Mouse (Mus musculus): ENCODE results near the gene Gm45808. TPM values are rescaled to one million over a fixed set of nuclear protein-coding genes. Genes with fewer than 3 reads are reported as not detected.

Gene Gm45808
- polyA plus RNA-seq, 1 experiment from 2014 or later = not detected

DNA sequence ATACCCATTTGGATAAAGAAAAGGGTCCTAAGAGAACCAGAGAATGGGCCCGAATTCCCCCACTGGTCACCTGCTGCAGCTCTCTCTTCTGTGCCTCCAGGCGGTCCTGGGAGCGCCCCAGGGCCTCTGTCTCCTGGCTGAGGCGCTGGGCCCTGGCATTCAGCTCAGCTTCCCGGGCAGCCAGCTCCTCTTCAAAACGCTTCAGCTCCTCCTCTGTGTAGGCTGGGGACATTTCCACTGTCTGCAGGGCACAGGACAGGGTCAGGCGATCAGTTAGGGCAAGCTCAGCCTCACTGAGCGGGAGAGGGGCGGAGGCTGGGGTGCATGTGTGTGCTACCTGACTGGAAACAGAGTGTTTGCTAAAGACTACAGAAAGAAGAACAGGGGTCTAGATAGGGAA is 7.9 kb upstream of the Gm45808 start:
- 84% methylated on average over 9 of the region's 9 CpGs for WGBS
- H3K4me2 ChIP-seq (ENCODE audit: low read length) = no peak overlapping the region
- DNase-seq (ENCODE audit: low spot score) = no peak
- no peak for ATAC-seq (replicated peaks; ENCODE audit: low FRiP score, low read depth)
- H3K4me3 ChIP-seq (replicated peaks; ENCODE audit: low read depth, low read length) = no peak overlapping the region
- H3K4me1 ChIP-seq (replicated peaks; ENCODE audit: insufficient read depth, low read length) = no peaks in the 10 kb centered on the region; the same call in 1 of the 2 replicates
- peaks cover 58% of the 10 kb centered on the region for H3K36me3 ChIP-seq (ENCODE audit: insufficient read depth, low read length)
- no peak for TF ChIP-seq CTCF (IDR thresholded peaks at IDR 0.05; ENCODE audit: low read depth)
- H3K9me3 ChIP-seq (replicated peaks; ENCODE audit: low read length) = no peaks in the 10 kb centered on the region
- no peak overlapping the region for H3K9ac ChIP-seq (ENCODE audit: low read depth, low read length)
- no peak overlapping the region for H3K27ac ChIP-seq
- H3K27me3 ChIP-seq (ENCODE audit: insufficient read depth, low read length) = no peaks in the 10 kb centered on the region

GRCm38 (mm10) chr7:45492951-45493350 is 6.3 kb upstream of the Gm45808 start:
- Histone ChIP-seq H3K9ac (ENCODE audit: low read depth, low read length) (no peak overlapping the region), H3K27me3 (ENCODE audit: insufficient read depth, low read length) (no peaks in the 10 kb centered on the region), H3K9me3 (replicated peaks; ENCODE audit: low read length) (no peaks in the 10 kb centered on the region), H3K4me2 (ENCODE audit: low read length) (no peak overlapping the region), H3K27ac (no peak overlapping the region), H3K36me3 (ENCODE audit: insufficient read depth, low read length) (peaks cover 43% of the 10 kb centered on the region), H3K4me1 (replicated peaks; ENCODE audit: insufficient read depth, low read length) (no peaks in the 10 kb centered on the region; the same call in 1 of the 2 replicates), H3K4me3 (replicated peaks; ENCODE audit: low read depth, low read length) (no peak overlapping the region)
- ATAC-seq (replicated peaks; ENCODE audit: low FRiP score, low read depth) (no peak), DNase-seq (ENCODE audit: low spot score) (no peak)
- WGBS = 96% methylated on average over 5 of the region's 5 CpGs
- TF ChIP-seq CTCF (IDR thresholded peaks at IDR 0.05; ENCODE audit: low read depth) = no peak

- H3K4me3 ChIP-seq (replicated peaks; ENCODE audit: low read depth, low read length) = no peak overlapping the region
- no peak overlapping the region for H3K27ac ChIP-seq
- peaks cover 38% of the 10 kb centered on the region for H3K36me3 ChIP-seq (ENCODE audit: insufficient read depth, low read length)
- no peak overlapping the region for H3K9ac ChIP-seq (ENCODE audit: low read depth, low read length)
- no peaks in the 10 kb centered on the region for H3K9me3 ChIP-seq (replicated peaks; ENCODE audit: low read length)
- no peaks in the 10 kb centered on the region for H3K27me3 ChIP-seq (ENCODE audit: insufficient read depth, low read length)
- H3K4me2 ChIP-seq (ENCODE audit: low read length) = no peak overlapping the region
- DNase-seq (ENCODE audit: low spot score) = no peak
- no peak for ATAC-seq (replicated peaks; ENCODE audit: low FRiP score, low read depth)
- TF ChIP-seq CTCF (IDR thresholded peaks at IDR 0.05; ENCODE audit: low read depth) = no peak
- 95% methylated on average over 8 of the region's 8 CpGs for whole genome bisulfite sequencing
- no peaks in the 10 kb centered on the region; the same call in 1 of the 2 replicates for H3K4me1 ChIP-seq (replicated peaks; ENCODE audit: insufficient read depth, low read length)
Observed at GRCm38 (mm10) chr7:45492225-45492844, 5.7 kb upstream of the Gm45808 start.

- WGBS = 15% methylated on average over 3 of the region's 3 CpGs
- ATAC-seq (replicated peaks; ENCODE audit: low FRiP score, low read depth) = no peak
- Histone ChIP-seq H3K9me3 (replicated peaks; ENCODE audit: low read length) (no peaks in the 10 kb centered on the region), H3K27ac (peak overlapping the region; percentile 37; the same call in 1 of the 2 replicates), H3K27me3 (ENCODE audit: insufficient read depth, low read length) (no peaks in the 10 kb centered on the region), H3K36me3 (ENCODE audit: insufficient read depth, low read length) (peaks cover 30% of the 10 kb centered on the region), H3K9ac (ENCODE audit: low read depth, low read length) (no peak overlapping the region), H3K4me2 (ENCODE audit: low read length) (peak overlapping the region; percentile 19; the same call in 1 of the 2 replicates), H3K4me3 (replicated peaks; ENCODE audit: low read depth, low read length) (no peak overlapping the region), H3K4me1 (replicated peaks; ENCODE audit: insufficient read depth, low read length) (no peaks in the 10 kb centered on the region; the same call in 1 of the 2 replicates)
- DNase-seq (ENCODE audit: low spot score) = peak; percentile 47
- no peak for TF ChIP-seq CTCF (IDR thresholded peaks at IDR 0.05; ENCODE audit: low read depth)
Observed at GRCm38 (mm10) chr7:45491264-45491663, 4.7 kb upstream of the Gm45808 start.

- 0 out of 2 replicates have a peak, but pooled peaks have one; percentile 13 for ATAC-seq (replicated peaks; ENCODE audit: low FRiP score, low read depth)
- 0 out of 2 replicates have a peak overlapping the region, but pooled peaks have one; percentile 25 for H3K4me2 ChIP-seq (ENCODE audit: low read length)
- peak overlapping the region; percentile 37; the same call in 1 of the 2 replicates for H3K27ac ChIP-seq
Observed at GRCm38 (mm10) chr7:45490822-45491221, 4.2 kb upstream of the Gm45808 start.

DNA sequence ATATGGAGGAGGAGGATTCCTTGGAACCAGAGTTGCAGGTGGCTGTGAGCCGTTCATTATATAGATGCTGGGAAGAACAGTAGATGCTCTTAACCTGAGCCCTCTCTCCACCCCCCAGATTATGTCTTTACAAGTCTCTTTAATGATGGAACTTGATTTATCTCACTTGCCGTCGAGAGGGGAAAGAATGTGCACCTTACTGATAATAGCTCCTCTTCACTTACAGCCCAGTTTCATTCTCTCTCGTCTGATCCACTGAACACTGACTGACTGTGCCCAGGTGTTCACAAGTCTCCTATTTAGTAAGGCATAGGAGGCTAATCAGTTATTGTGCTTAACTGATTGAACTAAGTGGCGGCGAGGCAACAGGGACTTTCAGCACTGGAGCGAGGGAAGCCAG is 3.0 kb upstream of the Gm45808 start:
- Histone ChIP-seq H3K27ac (no peak overlapping the region), H3K4me1 (replicated peaks; ENCODE audit: insufficient read depth, low read length) (no peaks in the 10 kb centered on the region; the same call in 1 of the 2 replicates), H3K27me3 (ENCODE audit: insufficient read depth, low read length) (no peaks in the 10 kb centered on the region), H3K9me3 (replicated peaks; ENCODE audit: low read length) (no peaks in the 10 kb centered on the region), H3K9ac (ENCODE audit: low read depth, low read length) (no peak overlapping the region), H3K4me2 (ENCODE audit: low read length) (no peak overlapping the region), H3K4me3 (replicated peaks; ENCODE audit: low read depth, low read length) (no peak overlapping the region), H3K36me3 (ENCODE audit: insufficient read depth, low read length) (peaks cover 20% of the 10 kb centered on the region)
- no peak for TF ChIP-seq CTCF (IDR thresholded peaks at IDR 0.05; ENCODE audit: low read depth)
- DNase-seq (ENCODE audit: low spot score) (no peak), ATAC-seq (replicated peaks; ENCODE audit: low FRiP score, low read depth) (no peak)
- WGBS = 51% methylated on average over 7 of the region's 7 CpGs

More at GRCm38 (mm10) chr7:45490822-45491221, 4.2 kb upstream of the Gm45808 start:
- H3K4me1 ChIP-seq (replicated peaks; ENCODE audit: insufficient read depth, low read length) = no peaks in the 10 kb centered on the region; the same call in 1 of the 2 replicates
- H3K36me3 ChIP-seq (ENCODE audit: insufficient read depth, low read length) = peaks cover 30% of the 10 kb centered on the region
- H3K9ac ChIP-seq (ENCODE audit: low read depth, low read length) = no peak overlapping the region
- no peak for TF ChIP-seq CTCF (IDR thresholded peaks at IDR 0.05; ENCODE audit: low read depth)
- H3K27me3 ChIP-seq (ENCODE audit: insufficient read depth, low read length) = no peaks in the 10 kb centered on the region
- peak; percentile 38 for DNase-seq (ENCODE audit: low spot score)
- H3K4me3 ChIP-seq (replicated peaks; ENCODE audit: low read depth, low read length) = no peak overlapping the region
- WGBS = 29% methylated on average over 9 of the region's 9 CpGs
- H3K9me3 ChIP-seq (replicated peaks; ENCODE audit: low read length) = no peaks in the 10 kb centered on the region

All from kidney, postnatal 0 days (tissue).